Mouse (Mus musculus) megakaryocyte, embryonic 14.5 days (primary cell): ENCODE measurements around the gene Upf1.

ENCODE experiments used
- FLI1 ChIP-seq: IDR thresholded peaks from 2 replicates; pipeline ENCODE4 v1.6.1; 2012; ENCODE audit warnings: low read length, inconsistent platforms, mixed read lengths
- GATA1 ChIP-seq: IDR thresholded peaks from 3 replicates; pipeline ENCODE4 v1.6.1; 2012; ENCODE audit warnings: mixed read lengths, low read length, inconsistent platforms, borderline replicate concordance

- TF ChIP-seq FLI1 (no peak), GATA1 (no peak)
Measured at GRCm38 (mm10) chr8:70360769-70361168, 7.7 kb upstream of the Upf1 start.
